Mouse (Mus musculus) right cerebral cortex, postnatal 4 days (tissue): ENCODE measurements around the gene Npsr1.
A peak's percentile ranks its signal among the peaks of the same experiment; 100 is the strongest.

Experiments
- DNase-seq: peaks from one replicate; pipeline ENCODE4 v3.0.0-alpha.2; 2022

The Npsr1 gene

DNA sequence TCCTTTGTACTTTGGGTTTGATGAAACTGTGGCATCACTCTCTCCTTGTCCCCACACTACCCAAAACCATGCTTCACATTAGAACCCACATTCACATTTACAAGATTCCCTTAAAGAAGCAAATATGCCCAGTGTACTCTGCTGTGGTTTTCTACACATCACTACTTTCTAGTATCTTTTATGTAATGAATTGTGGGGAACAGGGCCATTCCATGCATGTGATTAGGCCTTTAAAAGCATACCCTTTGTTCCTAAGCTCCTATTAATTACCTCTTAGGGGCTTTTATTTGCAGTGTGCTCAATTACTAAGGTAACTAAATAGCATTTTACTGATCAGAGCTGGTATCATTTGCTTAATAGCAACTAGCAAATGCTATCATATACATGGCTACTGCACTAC lies 149.8 kb downstream of the Npsr1 start:
- no peak for DNase-seq

DNA sequence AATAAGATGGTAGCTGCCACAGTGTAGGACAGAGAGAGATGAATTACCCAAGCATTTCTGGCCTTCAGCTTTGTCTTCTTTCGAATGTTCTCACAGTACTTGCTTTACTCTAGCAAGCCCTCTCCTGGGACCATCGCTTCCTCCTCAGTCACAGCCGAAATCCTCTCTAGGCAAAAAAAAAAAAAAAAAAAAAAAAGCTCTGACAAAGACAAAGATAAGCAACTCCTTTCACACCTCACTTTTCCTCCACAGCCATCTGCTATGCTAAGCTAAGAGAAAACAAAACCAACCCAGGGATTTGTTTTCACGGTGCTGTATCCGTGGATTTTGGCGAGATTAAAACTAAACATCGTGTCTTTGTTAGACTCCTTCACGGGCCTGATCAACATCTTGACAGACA lies 156.4 kb downstream of the Npsr1 start:
- no peak for DNase-seq

GRCm38 (mm10) chr9:24280498-24281287 lies 182.9 kb downstream of the Npsr1 start:
- no peak for DNase-seq

GRCm38 (mm10) chr9:24282617-24283016 lies 184.8 kb downstream of the Npsr1 start:
- no peak for DNase-seq

DNA sequence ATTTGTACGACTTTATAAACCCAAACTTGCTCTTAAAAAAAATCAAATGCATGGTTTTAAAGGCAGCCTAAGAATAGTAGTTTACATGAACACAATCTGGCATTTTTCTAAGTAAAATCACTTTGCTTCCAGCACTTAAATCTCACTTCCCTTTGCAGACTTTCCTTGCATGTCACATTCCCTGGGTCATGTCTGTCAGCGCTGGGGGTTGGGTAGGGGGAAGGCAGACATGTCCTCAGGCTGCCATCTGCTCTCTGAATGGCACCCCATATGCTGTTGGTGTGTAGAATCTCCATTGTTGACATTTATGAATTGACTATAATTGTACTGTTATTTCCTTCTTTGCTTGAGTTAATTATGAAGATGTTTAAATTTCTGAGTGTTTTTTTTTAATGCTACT lies 185.3 kb downstream of the Npsr1 start:
- DNase-seq = peak; percentile 34

DNA sequence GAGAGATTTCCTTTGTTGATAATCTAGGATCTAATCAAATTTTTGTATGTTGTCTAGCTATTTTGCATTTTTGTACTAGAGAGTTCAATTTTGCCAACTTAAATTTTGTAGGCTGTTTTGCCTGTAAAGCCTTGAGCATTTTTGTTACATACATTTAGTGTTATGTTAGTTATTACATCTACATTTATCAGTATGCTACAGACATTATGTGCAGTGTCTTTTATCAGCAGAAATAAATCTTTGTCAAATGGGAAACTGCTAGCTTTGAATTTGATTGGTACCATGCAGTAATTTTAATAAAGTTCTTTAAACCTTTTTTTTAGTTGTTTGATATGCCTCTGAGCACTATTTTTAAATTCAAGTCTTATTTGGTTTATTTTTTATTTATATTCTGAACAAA lies 185.7 kb downstream of the Npsr1 start:
- no peak for DNase-seq

DNA sequence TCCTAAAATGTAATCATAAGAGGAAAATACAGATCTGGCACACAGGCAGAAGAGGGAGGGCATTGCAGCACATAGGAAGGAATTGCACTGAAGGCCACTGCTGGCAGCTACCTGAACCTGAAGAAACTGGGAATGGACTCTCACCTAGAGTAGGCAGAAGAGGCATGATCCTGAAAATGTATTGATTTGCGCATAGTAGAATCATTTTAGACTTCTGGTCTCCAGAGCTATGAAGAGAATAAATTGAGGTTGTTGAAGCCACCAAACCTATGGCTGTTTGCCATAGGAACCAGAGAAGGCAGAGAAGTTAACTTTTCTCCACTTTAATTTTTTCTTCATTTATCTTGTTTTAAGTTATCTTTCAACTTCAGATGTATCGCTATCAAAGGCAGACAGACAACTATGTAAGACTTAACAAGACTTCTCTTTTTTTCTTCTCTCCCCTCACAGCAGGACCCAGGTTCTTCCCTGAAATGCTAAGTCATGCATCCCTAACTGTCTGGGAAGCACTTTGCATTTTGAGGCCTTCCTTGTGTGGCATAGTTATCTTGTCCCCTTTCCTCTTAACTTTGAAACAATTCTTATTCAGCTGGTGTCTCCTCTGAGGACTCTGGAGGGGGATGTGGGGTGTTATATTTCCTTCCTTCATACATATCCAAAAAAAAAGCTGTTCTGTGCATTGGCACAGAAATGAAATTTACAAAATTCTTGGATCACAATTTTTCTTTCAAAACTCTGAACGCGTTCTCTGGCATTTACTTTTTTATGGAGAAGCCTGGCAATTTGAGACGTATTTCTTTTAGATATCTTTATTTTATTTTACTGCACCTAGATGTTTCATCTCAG lies 186.7 kb downstream of the Npsr1 start:
- DNase-seq = no peak

GRCm38 (mm10) chr9:24285419-24285818 lies 187.6 kb downstream of the Npsr1 start:
- no peak for DNase-seq

- DNase-seq = no peak
These were observed 193.6 kb downstream of the Npsr1 start for GRCm38 (mm10) chr9:24291385-24291784.

DNA sequence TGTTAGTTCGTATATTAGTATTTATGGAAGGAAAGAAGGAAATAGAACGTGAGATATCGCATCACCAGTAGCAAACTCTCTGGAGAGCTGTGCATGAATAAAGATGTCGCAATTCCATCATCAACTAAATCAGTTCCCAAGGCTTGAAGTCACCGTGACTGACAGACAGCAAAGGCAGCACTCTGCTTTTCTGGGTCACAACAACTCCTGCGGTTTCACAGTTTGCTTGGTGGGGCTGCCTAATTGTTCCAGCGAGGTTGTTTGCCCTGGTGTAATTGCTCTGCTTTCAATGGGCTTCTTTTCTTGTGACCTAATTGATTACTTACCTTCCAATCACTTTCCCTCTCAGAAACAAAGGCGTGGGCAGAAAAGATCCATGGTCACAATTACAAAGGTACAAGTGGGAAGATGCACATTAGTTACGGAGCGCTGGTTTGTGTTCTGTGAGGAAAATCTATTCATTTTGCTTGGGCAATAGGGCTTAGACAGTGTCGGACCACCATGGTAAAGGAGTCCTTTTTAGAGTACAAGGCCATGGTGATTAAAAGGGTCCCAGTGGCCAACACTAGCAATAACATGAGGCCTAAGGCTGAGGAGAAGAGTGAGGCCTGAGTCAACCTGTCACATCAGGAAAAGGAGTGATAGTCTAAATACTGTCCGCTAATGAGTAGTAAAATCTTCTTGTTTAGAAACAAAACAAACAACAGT lies 195.6 kb downstream of the Npsr1 start:
- no peak for DNase-seq

DNA sequence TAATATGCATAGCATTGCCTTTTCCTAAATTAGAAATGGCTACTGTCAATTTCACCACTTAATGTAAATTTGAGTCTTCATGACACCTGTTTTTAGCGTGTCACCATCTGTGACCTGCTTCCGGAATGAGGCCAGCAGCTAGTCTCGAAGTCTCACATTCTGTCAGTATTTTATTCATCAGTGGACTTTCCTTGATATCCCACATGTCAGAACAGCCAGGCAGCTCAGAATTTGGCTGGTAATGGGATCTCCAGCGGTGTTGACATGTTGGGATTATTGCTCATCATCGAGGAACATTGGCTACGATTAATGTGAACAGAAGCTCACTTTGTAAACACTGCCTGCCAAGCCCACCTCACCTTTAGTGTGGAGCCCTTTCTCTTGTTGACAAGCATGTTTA lies 205.1 kb downstream of the Npsr1 start:
- DNase-seq = no peak

- DNase-seq = no peak
These were observed 209.2 kb downstream of the Npsr1 start for GRCm38 (mm10) chr9:24306990-24307389.

GRCm38 (mm10) chr9:24307400-24307799 lies 209.6 kb downstream of the Npsr1 start:
- no peak for DNase-seq

GRCm38 (mm10) chr9:24315835-24316234 lies 218.0 kb downstream of the Npsr1 start:
- DNase-seq = no peak

DNA sequence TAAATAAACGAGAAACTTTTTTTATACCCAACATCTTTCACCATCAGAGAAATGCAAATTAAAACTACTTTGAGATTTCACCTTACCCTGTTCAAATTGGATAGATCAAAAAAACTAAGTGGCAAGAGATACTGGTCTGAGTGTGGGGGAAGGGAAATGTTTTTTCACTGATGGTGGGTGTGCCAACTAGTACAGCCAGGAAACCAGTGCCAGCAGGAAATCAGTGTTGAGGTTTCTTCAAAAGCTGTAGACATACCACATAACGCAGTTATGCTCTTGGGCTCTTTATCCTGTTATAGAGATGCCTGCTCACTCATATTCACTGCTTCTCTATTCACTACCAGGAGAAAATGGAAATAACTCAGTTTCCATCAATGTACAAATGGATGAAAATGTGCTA lies 233.9 kb downstream of the Npsr1 start:
- DNase-seq = no peak

DNA sequence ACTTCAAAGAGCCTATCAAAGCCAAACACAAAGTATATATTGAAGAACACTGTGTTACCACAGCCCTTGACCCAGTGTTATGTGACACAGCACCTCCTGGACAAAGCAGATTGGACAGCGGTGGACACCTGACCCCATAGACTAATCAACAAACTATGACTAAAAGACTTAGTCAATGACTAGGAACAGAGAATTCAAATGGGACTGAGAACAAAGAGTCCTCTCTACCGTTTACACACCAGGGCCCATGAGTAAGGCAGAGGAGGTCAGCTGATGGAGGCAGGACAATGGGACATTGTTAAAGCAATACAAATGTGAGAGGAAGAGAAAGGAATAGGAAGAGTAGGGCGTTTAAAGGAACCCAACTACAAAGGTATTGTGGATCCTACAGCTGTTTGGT lies 243.5 kb downstream of the Npsr1 start:
- DNase-seq = no peak

- no peak for DNase-seq
These were observed 249.2 kb downstream of the Npsr1 start for GRCm38 (mm10) chr9:24347011-24347410.

DNA sequence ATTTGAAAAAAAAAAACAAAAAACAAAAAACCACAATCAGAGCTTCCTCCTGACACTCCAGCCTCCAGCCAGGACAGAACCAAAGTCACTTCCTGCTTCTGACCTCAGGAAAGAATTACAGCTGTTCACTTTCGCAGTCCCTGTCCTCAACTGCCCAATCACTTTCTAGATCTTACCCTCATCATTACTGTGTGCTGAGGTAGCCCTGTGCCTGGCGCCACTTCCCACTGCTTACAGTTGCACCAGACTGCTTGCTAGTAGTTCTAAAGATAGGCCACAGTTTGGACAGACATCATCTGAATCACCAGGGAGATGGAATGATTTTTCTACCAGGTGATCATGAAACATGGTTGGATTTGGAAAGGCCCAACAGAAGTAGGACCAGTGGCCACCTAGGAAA lies 251.7 kb downstream of the Npsr1 start:
- DNase-seq = no peak

GRCm38 (mm10) chr9:24351402-24351801 lies 253.6 kb downstream of the Npsr1 start:
- DNase-seq = no peak
